Mouse (Mus musculus) G1E (cell line): ENCODE measurements around the gene Olfr1215. TPM values are rescaled to one million over a fixed set of nuclear protein-coding genes. Genes with fewer than 3 reads are reported as not detected.
"Not testable (repeated sequence)": the region's sequence is repeated elsewhere in the genome, so short reads cannot be mapped to it uniquely, and the experiment has no call there.

Source experiments
- ATAC-seq: 2 replicates; pipeline ENCODE4 v1.8.0; 2016; ENCODE audit warnings: mild to moderate bottlenecking; ENCODE audit not compliant: insufficient number of reproducible peaks, poor library complexity, low FRiP score, severe bottlenecking; ENCODE audit errors: extremely low read depth
- DNase-seq: peaks from one replicate; pipeline ENCODE4 v3.0.0; 2012; ENCODE audit warnings: low spot score
- H3K27me3 ChIP-seq: 2 replicates; pipeline ENCODE4 v1.6.1; 2012; ENCODE audit warnings: mild to moderate bottlenecking, low read length, inconsistent platforms; ENCODE audit not compliant: insufficient read depth
- H3K36me3 ChIP-seq: replicated peaks from 2 replicates; pipeline ENCODE3; 2012; ENCODE audit warnings: mild to moderate bottlenecking, inconsistent platforms
- H3K4me1 ChIP-seq: 2 replicates; pipeline ENCODE4 v1.6.1; 2012; ENCODE audit warnings: low read depth, low read length, inconsistent platforms, mixed read lengths; ENCODE audit not compliant: insufficient read depth
- H3K4me3 ChIP-seq: 2 replicates; pipeline ENCODE4 v1.5.1; 2012; ENCODE audit warnings: low read depth, mild to moderate bottlenecking, inconsistent platforms, low read length, moderate library complexity, mixed read lengths
- H3K9me3 ChIP-seq: replicated peaks from 2 replicates; pipeline ENCODE4 v1.6.1; 2012; ENCODE audit warnings: inconsistent platforms
- CTCF ChIP-seq: IDR thresholded peaks from 2 replicates; pipeline ENCODE4 v1.5.1; 2012; ENCODE audit warnings: low read depth, low read length, inconsistent platforms, mixed read lengths
- GATA1 ChIP-seq: IDR thresholded peaks from 2 replicates; pipeline ENCODE4 v1.6.1; 2012; ENCODE audit warnings: borderline replicate concordance, low read length, inconsistent platforms, mixed read lengths
- GATA2 ChIP-seq: IDR thresholded peaks from 2 replicates; pipeline ENCODE4 v1.6.1; 2012; ENCODE audit warnings: low read depth, low read length, inconsistent platforms, borderline replicate concordance
- POLR2AphosphoS5 ChIP-seq: IDR thresholded peaks from 2 replicates; pipeline ENCODE4 v1.6.1; 2012; ENCODE audit warnings: low read depth, low read length, inconsistent platforms; ENCODE audit not compliant: insufficient replicate concordance
- TAL1 ChIP-seq: conservative IDR thresholded peaks from 2 replicates; pipeline ENCODE4 v1.6.1; 2012; ENCODE audit warnings: low read depth, low read length, inconsistent platforms, mixed read lengths
- polyA plus RNA-seq: library from polyadenylated mRNA; stranded (reverse); fragments of >175 nt; gene quantifications from 2 replicates; pipeline ENCODE4 v1.2.3, GENCODE M21; 2012
- total RNA-seq, 2 experiments: library from RNA; stranded (forward) in 1 of 2; stranded (reverse) in 1 of 2; fragments of 200-1000 nt in 1 of 2; fragments of >200 nt in 1 of 2; fragmentation: Nextera tagmentation in 1 of 2; gene quantifications; 2 replicates each; pipeline ENCODE4 v1.2.3; 2014 to 2017

Gene Olfr1215
- not detected in 2 replicates for total RNA-seq (2014; fragmentation: Nextera tagmentation)
- total RNA-seq (2017): not detected in 2 replicates
- polyA plus RNA-seq: not detected in 2 replicates

DNA sequence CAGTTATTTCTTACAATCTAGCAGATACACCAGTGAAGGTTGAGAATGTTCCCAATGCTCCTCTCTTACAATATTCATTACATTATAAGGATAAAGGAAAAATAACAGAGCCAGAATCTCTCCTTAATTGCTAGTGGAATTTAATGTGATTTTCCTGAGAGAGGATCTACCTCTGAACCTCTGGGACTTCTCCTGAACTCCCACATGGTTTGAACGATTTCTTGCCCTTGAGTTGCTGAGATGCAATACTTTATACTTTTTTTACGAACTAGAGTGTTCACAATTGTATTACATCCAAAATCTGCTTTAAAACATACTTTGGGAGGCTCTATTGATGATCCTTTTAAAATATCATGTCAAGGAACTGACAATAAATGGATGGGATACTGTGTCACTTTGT lies at the start of gene Olfr1215:
Gene Olfr1215 (minus strand): TSS at position 101 of the 400 bp plus-strand sequence.
- TF ChIP-seq CTCF (no peak), POLR2AphosphoS5 (no peak), GATA1 (no peak), TAL1 (no peak), GATA2 (no peak)
- no peak for ATAC-seq
- Histone ChIP-seq H3K9me3 (no peaks in the 10 kb centered on the region), H3K27me3 (no peaks in the 10 kb centered on the region), H3K4me3 (no peak within 1 kb of the TSS), H3K36me3 (no peaks in the 10 kb centered on the region), H3K4me1 (no peaks in the 10 kb centered on the region)
- no peak for DNase-seq

DNA sequence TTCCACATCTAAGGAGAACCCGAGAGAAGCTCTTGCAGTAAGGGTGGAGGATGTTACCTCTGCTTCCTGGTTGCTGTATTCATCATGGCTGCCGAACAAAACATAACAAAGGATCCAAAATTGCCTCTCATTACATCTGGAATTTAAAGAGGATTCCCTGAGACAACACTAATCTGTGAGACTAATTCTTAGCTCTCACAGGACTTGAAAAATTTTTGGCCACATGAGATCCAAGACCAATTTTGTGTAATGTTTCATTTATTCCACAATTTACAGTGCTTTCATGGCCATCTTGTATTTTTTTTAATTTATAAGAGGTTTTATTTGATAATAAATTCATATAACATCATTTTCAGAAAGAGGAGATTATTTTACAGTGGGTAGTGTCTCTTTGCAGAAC lies 25.2 kb upstream of the Olfr1215 start, which contains the start of gene Olfr1217:
Gene Olfr1217 (minus strand): TSS at position 101 of the 400 bp plus-strand sequence.
- Histone ChIP-seq H3K4me1 (no peaks in the 10 kb centered on the region), H3K4me3 (no peak within 1 kb of the TSS), H3K9me3 (no peaks in the 10 kb centered on the region), H3K27me3 (no peaks in the 10 kb centered on the region), H3K36me3 (no peaks in the 10 kb centered on the region)
- ATAC-seq (no peak), DNase-seq (no peak)
- no peak for TF ChIP-seq TAL1
- TF ChIP-seq GATA1: no peak
- no peak for TF ChIP-seq POLR2AphosphoS5
- no peak for TF ChIP-seq GATA2
- TF ChIP-seq CTCF: no peak

DNA sequence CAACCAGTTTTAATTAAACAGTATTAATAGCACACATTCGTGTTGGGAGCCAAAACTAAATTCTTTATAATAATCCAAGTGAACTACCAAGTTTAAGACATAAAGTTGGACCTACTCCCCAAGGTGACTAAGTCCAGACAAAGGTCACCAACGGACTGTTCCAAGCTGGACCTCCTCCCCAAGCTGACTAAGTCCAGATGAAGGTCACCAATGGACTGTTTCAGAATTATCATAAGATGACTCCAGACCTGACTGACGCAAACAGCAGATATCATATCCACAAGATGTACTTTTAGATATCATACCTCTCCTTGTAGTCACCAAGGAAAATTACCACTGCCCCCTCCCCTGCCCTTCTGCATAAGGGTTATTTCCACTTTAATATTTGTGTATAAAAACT lies 14.7 kb upstream of the Olfr1215 start:
- not testable (repeated sequence) for DNase-seq

DNA sequence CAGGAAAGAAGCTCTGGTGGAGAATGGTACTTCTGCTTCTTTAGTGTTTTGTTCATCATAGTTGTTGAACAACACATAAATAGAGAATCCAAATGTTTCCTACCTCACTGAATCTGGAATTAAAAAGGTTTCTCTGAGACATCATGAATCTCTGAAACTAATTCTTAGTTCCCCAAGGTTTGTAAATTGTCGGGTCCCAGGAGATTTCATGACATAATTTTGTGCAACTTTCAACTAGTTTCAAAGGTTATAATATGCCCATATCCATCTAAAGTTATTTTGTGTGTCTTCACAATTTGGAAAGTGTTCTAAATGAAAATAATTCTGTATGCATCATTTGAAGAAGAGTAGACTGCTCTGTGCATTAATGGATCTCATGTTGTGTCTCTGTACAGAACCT lies 11.5 kb upstream of the Olfr1215 start, which contains the start of gene Olfr1216:
Gene Olfr1216 (minus strand): TSS at position 101 of the 400 bp plus-strand sequence.
- Histone ChIP-seq H3K36me3 (no peaks in the 10 kb centered on the region), H3K4me1 (no peaks in the 10 kb centered on the region), H3K27me3 (no peaks in the 10 kb centered on the region), H3K4me3 (no peak within 1 kb of the TSS), H3K9me3 (no peaks in the 10 kb centered on the region)
- TF ChIP-seq GATA2 (no peak), TAL1 (no peak), POLR2AphosphoS5 (no peak), GATA1 (no peak), CTCF (no peak)
- no peak for DNase-seq
- ATAC-seq: no peak

More for the DNA sequence above, 14.7 kb upstream of the Olfr1215 start:
- not testable (repeated sequence) for H3K4me1 ChIP-seq, H3K4me3 ChIP-seq, H3K36me3 ChIP-seq, H3K27me3 ChIP-seq, H3K9me3 ChIP-seq, ATAC-seq

DNA sequence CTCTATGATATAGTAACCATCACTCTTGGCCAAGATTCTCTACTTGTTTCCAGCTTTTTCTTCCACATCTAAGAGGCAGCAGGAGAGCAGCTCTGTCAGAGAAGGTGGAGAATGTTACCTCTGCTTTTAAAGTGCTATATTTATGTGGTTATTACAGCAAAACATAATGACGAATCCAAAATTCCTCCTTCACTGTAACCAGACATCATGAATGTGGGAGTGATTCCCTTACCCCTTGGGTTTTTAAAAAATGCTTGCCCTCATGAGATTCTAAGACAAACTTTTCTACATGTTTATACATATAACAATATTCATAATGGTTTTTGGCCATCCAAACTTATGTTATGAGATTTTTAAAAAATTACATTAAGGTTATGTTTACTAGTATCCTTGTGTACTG lies 14.2 kb downstream of the Olfr1215 start, which contains the start of gene Olfr1214:
Gene Olfr1214 (minus strand): TSS at position 101 of the 400 bp plus-strand sequence.
- Histone ChIP-seq H3K36me3 (no peaks in the 10 kb centered on the region), H3K9me3 (no peaks in the 10 kb centered on the region), H3K4me1 (no peaks in the 10 kb centered on the region), H3K27me3 (no peaks in the 10 kb centered on the region), H3K4me3 (no peak within 1 kb of the TSS)
- ATAC-seq: no peak
- TF ChIP-seq POLR2AphosphoS5 (no peak), GATA2 (no peak)
- DNase-seq: no peak

DNA sequence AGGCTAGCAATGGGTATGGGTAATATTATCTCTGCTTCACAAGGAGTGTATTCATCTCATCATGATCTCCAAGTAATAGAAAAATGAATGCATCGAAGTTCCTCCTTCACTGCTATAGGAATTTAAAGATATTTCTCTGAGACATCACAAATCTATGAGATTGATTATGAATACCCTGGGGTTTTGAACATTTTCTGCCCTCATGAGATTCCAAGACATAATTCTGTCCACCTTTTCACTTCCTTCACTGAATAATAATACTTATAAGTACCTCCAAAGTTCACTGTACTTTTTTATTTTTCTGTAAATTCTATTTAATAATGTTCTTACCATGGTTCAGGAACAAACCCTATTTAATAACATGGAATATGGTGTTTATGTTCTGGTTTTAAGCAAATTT lies 26.6 kb downstream of the Olfr1215 start, which contains the start of gene Gm13762:
Gene Gm13762 (minus strand): TSS at position 101 of the 400 bp plus-strand sequence.
- TF ChIP-seq GATA1 (no peak), POLR2AphosphoS5 (no peak), GATA2 (no peak), CTCF (no peak), TAL1 (no peak)
- no peaks in the 10 kb centered on the region for H3K4me1 ChIP-seq
- no peak for ATAC-seq
- no peak within 1 kb of the TSS for H3K4me3 ChIP-seq
- no peaks in the 10 kb centered on the region for H3K27me3 ChIP-seq
- H3K36me3 ChIP-seq: no peaks in the 10 kb centered on the region
- H3K9me3 ChIP-seq: no peaks in the 10 kb centered on the region
- DNase-seq: no peak

DNA sequence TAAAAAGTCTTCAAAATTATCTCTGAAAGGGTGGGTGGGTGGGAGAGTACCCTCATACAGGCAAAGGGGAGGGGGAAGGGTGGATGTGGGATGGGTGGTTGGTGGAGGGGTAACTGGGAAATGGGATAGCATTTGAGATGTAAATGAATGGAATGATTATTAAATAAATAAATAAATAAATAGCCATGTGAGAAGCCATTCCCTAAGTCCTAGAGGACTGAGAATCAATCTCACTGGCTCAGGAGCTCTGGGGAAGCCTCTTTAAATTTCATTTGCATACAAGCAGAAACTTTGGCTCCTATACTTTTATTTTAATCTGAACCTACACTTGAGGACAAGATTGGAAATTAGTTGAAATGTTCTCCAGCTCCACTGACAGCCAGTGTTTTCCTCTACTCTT lies 53.1 kb downstream of the Olfr1215 start, which contains the start of gene Olfr1212:
Gene Olfr1212 (plus strand): TSS at position 301 of the 400 bp plus-strand sequence.
- ATAC-seq (no peak), DNase-seq (no peak)
- no peaks in the 10 kb centered on the region for H3K9me3 ChIP-seq
- H3K27me3 ChIP-seq: no peaks in the 10 kb centered on the region
- H3K36me3 ChIP-seq: no peaks in the 10 kb centered on the region
- no peak within 1 kb of the TSS for H3K4me3 ChIP-seq
- no peaks in the 10 kb centered on the region for H3K4me1 ChIP-seq
- TF ChIP-seq CTCF: no peak
- TF ChIP-seq GATA2: no peak
- TF ChIP-seq TAL1: no peak
- no peak for TF ChIP-seq POLR2AphosphoS5
- no peak for TF ChIP-seq GATA1
